Mouse (Mus musculus) right cerebral cortex, postnatal 14 days (tissue): ENCODE measurements at regions not wholly inside any gene's neighbourhood (a gene's known extent, or its start where the extent isn't known, plus 50 kb on each side); places are given as distances from the start of the nearest gene placed in this dataset.

ENCODE experiments used
- DNase-seq: peaks from one replicate; pipeline ENCODE4 v3.0.0; 2022

GRCm38 (mm10) chr11:63402741-63403140 lies 274.0 kb downstream of the Pmp22 start:
- no peak for DNase-seq

GRCm38 (mm10) chr11:63404719-63405118 lies 275.9 kb downstream of the Pmp22 start:
- DNase-seq: peak; percentile 87

- DNase-seq: no peak
Observed at GRCm38 (mm10) chr11:63409431-63409830, 280.6 kb downstream of the Pmp22 start.

- no peak for DNase-seq
Observed at GRCm38 (mm10) chr11:63410921-63411320, 282.1 kb downstream of the Pmp22 start.

- DNase-seq: no peak
Observed at GRCm38 (mm10) chr11:63412364-63412991, 283.7 kb downstream of the Pmp22 start.

GRCm38 (mm10) chr11:63413106-63413505 lies 284.3 kb downstream of the Pmp22 start:
- no peak for DNase-seq

- no peak for DNase-seq
Observed at GRCm38 (mm10) chr11:63413621-63414020, 284.8 kb downstream of the Pmp22 start.

- DNase-seq: no peak
Observed at GRCm38 (mm10) chr11:63418042-63418776, 289.4 kb downstream of the Pmp22 start.

GRCm38 (mm10) chr11:63420341-63420740 lies 291.6 kb downstream of the Pmp22 start:
- DNase-seq: no peak

- no peak for DNase-seq
Observed at GRCm38 (mm10) chr11:63422069-63422468, 293.3 kb downstream of the Pmp22 start.

- DNase-seq: no peak
Observed at GRCm38 (mm10) chr11:63424319-63424718, 295.5 kb downstream of the Pmp22 start.

- DNase-seq: no peak
Observed at GRCm38 (mm10) chr11:63425741-63426140, 297.0 kb downstream of the Pmp22 start.

- DNase-seq: no peak
Observed at GRCm38 (mm10) chr11:63453786-63454185, 325.0 kb downstream of the Pmp22 start.

- no peak for DNase-seq
Observed at GRCm38 (mm10) chr11:63454910-63455531, 326.2 kb downstream of the Pmp22 start.

GRCm38 (mm10) chr11:63456356-63456755 lies 327.6 kb downstream of the Pmp22 start:
- DNase-seq: no peak

- DNase-seq: no peak
Observed at GRCm38 (mm10) chr11:63457250-63457649, 328.5 kb downstream of the Pmp22 start.

GRCm38 (mm10) chr11:63460146-63460545 lies 331.4 kb downstream of the Pmp22 start:
- no peak for DNase-seq

GRCm38 (mm10) chr11:63463797-63464331 lies 335.1 kb downstream of the Pmp22 start:
- DNase-seq: peak; percentile 11

- no peak for DNase-seq
Observed at GRCm38 (mm10) chr11:63465941-63466340, 337.2 kb downstream of the Pmp22 start.

- DNase-seq: no peak
Observed at GRCm38 (mm10) chr11:63466541-63466940, 337.8 kb downstream of the Pmp22 start.

- DNase-seq: no peak
Observed at GRCm38 (mm10) chr11:63474831-63475230, 346.0 kb downstream of the Pmp22 start.

- no peak for DNase-seq
Observed at GRCm38 (mm10) chr11:63481676-63482310, 353.0 kb downstream of the Pmp22 start.

GRCm38 (mm10) chr11:63482593-63482992 lies 353.8 kb downstream of the Pmp22 start:
- no peak for DNase-seq
